Mouse (Mus musculus) left cerebral cortex, postnatal 36 days (tissue): Measurements from ENCODE around the gene Fer. TPM values are rescaled to one million over a fixed set of nuclear protein-coding genes. Genes with fewer than 3 reads are reported as not detected.

ENCODE experiments used
- DNase-seq, 2 experiments: peaks; one replicate each; pipeline ENCODE4 v3.0.0; 2021 to 2022; ENCODE audit warnings: low spot score in 2 of 2, mixed read lengths in 1 of 2
- intact Hi-C: fragments of 180-260 bp; cut with DNase I; formaldehyde crosslinking; loops from one replicate; pipeline ENCODE4 v1.15.1; 2025
- total RNA-seq, 2 experiments: library from RNA; stranded (reverse); gene quantifications; 2 replicates each; pipeline ENCODE4 v1.2.3; 2021

The Fer gene
- total RNA-seq, 2 experiments from 2014 or later: 28.5 to 30.6 TPM

DNA sequence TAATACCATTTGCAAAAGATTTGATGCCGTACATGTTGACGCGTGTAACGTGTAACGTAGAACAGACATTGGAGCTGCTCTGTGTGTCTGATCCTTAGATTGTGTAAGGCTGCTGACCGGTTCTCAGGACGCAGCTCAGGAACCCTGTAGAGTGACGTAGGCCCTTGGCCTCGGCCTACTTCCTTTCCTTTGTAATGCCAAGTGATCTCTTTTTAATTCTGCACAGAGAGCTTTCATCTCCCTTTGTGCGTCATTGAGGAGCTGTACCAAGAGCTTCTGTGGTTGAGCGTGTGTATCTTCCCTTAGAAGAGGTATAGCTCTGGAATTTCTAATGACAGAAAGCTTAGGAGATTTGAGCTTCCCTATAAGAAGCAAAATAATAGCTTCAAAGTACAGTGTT lies 190.8 kb downstream of the Fer start:
- intact Hi-C loops: no loop called here
- no peak for DNase-seq

DNA sequence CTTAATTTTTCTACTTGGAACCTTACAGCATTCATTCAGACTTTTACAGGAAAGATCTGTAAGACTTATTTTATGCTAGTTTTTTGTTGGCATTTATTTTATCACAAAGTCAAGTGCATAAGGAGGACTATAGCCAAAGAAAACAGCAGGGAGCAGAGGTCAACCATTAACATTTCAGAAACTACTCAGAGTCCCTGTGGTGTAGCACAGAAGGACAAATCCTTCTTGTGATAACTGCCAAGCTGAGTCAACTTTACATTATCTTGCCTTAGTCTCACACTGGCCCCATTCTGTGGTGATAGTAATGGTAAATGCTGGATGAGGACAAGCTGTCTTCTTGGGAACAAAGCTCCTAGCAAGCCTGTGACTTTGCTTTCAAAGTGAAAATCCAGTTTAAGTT lies 197.7 kb downstream of the Fer start:
- no peak for DNase-seq
- intact Hi-C loops: no loop called here

DNA sequence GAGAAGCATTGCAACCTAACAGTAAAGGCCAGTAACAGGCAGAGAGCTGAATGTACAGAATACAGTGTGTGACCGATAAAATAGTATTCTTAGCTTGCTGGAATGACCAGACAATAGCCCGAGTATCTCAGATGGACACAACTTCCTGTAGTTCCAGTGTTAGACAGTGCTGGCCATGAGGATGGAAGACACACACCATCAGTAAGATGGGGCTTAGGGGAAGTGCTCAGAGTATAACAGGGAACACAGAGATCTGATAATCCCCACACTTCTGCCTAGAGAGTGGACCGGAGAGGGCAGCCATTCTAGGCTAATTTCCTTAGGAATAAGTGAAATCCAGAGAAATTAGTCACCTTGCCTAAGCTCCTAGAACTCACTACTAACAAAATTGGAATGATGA lies 202.4 kb downstream of the Fer start:
- intact Hi-C loops: no loop called here
- no peak for DNase-seq

DNA sequence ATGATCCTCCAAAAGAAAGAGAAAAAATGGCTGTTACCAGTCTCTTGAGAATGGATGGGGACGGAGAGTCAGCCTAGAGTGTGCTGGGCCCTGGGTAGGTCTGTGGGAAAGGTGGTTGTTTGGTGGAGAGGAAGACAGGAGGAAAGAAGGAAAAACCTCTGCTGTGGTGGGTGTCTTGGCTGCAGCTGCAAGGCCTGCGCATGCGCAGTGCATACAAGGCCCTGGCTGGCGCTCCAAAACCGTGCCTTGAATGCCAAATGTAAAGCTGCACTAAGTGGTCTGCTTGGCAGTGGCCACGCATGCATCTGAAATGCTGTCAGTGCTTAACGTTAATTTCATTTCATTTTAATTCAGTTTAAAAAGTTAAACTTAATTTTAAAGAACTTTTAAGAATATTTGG lies 214.5 kb downstream of the Fer start:
- no peak for DNase-seq
- intact Hi-C loops: no loop called here

DNA sequence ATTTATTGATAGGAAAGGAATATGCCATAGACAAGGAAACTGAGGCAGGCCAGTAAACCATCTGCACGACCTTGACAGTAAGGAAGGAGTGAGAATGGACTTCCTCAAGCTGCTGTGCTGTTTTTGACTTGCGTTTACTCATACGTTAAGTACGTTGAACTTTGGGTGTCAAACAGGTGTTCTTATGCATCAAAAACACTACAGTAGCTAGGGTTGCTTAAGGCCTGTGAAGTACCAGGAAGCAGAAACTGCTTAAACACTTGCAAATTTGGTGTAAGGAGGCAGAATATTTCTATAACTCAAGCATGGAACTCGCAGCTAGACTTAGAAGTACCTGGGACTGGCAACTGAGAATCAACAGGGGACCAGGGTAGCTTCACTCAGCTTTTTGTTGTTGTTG lies 221.9 kb downstream of the Fer start:
- intact Hi-C loops: no loop called here
- DNase-seq: no peak

DNA sequence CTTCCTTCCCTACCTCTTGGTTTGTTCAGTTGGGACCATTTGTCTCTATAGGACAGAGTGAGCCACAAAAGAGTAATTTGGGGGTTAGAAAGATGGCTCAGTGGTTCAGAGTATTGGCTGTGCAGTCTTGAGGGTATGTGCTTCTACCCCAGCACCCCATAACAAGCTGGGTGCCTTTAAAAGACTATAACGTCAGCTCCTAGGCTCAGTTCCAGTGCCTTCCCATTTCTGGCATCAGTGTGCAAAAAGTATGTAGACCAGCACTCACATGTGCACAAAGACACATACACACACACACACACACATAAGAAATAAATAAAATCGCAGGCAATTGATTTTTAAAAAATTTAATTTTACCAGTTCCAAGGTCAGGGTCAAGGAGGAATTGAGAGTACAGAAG lies 222.6 kb downstream of the Fer start:
- no peak for DNase-seq
- intact Hi-C loops: no loop called here

DNA sequence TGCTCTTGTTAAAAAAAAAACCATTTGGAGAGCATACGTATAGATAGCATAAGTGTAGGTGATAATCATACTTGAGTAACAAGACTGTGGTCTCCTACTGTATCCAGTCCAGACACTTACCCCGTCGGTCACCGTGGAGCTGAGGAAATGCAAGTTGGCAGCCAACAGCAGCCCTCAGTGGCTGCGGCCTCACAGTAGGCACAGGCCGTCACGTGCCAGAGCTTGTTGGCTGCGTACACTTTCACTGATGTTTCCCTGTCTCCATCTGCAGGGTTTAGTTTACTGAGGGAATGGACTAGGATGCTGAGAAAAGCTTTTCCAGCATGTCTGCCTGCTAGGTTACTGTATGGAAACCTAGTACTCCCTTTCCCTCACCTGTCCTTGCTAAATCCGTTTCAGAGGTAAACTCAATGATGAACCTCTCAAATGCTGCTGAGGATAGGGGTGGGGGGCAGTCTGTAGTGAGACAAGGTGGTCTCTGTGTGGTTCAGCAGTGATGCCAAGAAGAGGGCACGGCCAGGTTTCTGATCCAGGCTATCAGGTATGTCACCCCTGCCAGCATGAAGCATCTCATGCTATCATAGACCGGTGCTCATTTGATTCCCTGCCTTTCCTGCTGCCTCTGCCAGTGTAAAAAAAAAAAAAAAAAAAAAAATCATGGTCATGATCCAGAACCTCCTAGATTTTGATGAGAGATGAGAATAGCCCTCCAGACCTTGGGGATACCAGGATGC lies 224.2 kb downstream of the Fer start:
- no peak for DNase-seq
- intact Hi-C loops: no loop called here

DNA sequence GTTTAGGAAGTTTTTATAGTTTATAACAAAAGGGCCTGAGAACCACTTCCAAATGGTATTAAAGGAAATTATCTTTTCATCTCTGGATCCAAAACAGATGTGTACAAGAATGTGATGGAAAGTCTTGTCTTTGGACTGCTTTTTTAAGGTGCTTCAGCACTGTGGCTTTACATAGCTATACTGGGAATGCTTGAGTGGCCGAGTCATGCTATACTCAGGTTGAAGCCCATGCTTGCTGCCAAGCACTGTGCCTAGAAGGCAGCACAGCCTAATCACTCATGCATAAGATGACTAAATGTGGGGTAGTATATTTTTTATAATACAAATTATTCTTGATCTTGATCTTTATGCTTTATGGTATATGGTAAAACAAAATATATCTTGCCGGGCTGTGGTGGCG lies 225.0 kb downstream of the Fer start:
- intact Hi-C loops: no loop called here

DNA sequence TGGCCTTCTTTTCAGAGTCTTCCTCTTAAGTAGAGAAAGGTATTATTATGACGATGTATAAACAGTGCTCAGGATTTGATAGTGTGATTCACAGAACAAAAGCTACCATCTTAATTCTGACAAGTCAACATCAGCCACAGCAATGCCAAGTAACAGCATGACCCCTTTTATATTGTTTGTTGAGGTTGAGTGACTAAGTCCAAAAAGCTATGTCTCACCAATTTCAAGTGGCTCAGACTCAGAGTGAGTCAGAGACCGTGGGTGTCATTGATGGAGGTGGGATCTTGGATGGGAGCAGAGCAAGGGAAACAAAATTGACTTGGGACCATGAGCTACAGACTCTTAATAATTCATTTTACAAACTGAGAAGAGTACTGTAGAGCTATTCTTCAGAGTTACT lies 230.9 kb downstream of the Fer start:
- DNase-seq: no peak
- intact Hi-C loops: no loop called here

More for the DNA sequence above, 225.0 kb downstream of the Fer start:
- no peak for DNase-seq

DNA sequence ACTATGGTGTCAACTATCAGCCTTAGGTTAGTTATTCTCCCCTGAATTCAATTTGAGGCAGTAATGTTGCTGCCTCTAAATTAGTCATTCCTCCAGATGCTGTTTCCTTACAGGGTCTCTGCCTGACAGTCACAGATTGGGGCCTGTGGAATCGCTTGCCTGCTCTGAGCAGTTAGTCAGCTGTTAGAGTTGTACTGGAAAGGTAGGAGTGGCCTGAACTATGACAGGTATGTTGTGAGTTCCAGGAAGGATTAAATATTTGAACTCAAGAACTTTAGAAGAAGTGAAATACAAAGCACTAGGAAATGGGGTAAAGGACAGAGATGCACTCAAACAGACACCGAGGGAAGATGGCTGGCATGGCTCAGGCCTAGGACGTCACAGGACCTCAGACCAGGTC lies 233.9 kb downstream of the Fer start:
- DNase-seq: no peak
- intact Hi-C loops: no loop called here

DNA sequence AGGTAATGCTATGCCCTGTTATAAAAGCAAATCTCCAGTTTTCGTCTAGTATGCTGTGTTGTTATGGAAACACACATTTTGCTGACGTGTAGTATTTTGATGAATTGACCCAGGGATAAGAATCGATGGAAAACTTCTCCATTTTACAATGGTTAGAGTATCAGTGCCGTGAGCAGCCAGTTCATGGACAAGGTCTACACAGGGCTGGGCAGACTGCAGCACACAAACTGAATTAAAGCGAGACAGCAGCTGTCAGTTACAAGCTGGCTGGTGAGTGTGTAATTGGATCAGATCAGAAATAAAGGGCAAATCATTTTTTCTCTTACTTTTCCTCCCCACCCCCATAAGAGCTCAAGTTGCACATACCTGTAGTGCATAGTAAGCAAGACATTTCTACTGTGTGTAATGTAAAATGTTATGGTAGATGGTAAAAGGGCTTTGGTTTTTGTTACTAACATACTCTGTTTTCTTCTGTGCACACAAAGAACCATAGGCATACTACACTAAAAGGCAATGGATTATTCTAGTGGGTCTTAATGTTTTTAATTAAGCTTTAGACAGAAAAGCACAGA lies 235.0 kb downstream of the Fer start:
- intact Hi-C loops: no loop called here
- no peak for DNase-seq

DNA sequence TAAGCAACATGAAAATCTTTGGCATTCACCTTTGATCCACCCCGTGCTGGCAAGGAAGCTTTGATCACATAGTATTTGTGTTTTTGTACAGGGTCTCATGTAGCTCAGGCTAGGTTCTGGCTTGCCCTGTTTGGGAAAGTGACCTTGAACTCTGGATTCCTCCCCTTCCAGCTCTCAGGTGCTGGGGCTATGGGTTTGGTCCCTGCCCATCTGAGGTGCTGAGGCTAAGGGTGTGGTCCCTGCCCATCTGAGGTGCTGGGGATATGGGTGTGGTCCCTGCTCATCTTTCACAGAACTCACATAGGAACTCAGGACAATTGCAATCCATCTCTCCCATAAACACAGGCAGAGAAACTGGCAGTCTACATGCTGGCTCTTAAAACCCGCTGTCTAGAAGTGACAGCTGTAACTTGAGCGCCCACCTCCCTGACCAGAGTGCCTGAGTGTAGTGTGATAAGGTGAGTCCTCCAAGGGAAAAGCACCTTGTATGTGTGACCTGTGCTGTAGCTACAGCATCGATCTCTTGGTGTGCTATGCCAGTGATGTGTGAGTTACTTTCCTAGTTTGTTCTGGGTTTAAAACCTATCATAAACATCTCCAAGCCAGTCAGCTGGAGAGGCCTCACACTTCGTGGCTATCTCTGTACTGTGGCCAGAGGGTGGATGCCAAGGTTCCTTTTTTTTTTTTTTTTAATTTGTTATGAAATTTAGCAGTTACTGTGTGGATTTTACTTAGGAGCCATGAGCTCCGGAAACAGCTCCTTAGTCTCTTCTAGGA lies 236.7 kb downstream of the Fer start:
- intact Hi-C loops: no loop called here
- DNase-seq: no peak

DNA sequence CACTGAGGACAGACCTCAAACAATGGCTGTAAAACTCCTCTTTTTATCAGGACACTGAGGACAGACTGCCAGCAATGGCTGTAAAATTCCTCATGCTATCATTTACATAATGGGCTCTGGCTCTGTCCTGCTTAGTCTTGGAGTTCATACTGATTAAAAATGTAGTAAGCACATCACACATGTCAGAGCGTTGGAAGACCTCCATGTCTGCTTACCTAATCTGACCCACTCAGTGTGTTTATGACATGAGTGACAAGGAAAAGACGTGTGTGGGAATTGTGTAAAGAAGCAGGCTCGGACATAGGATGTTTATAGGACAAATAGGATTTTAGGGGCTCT lies 237.3 kb downstream of the Fer start:
- intact Hi-C loops: no loop called here
- no peak for DNase-seq

DNA sequence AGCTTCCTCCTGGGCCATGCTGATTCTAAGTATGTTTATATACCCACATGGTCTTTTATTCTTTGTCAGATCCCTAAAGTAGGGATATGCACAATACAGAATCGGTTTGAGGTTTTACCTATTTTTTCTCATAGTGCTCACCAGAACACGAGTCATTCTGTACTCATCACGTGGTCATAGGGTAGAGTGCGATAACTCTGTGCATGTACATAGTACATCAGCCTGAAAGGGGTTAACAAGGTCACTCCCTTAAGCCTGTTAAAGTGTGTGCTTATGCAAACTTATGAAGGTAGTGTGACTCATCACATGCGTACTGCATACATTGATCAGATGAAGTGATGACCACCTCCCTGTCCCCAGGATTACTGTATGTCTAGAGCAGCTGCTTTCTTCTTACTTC lies 245.9 kb downstream of the Fer start:
- intact Hi-C loops: no loop called here
- DNase-seq: no peak

DNA sequence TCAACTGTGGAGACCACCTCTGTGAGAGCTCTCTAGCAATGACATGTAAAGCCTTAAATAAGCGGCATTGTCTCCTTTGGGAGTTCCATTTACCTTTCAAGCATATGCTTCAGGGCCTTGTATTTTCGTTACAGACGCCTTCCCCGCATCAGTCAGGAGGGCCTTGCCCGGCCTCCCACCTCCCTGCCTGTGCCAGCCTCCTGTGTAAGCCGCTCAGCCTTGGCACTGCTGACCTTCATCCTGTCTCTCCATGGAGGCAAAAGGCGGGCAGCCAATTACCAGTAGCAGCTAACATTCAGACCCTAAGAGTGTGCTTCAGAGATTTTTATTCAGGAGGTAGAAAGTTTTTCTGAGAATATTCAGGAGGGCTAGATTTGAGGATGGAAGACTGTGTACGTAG lies 247.0 kb downstream of the Fer start:
- no peak for DNase-seq
- intact Hi-C loops: no loop called here

DNA sequence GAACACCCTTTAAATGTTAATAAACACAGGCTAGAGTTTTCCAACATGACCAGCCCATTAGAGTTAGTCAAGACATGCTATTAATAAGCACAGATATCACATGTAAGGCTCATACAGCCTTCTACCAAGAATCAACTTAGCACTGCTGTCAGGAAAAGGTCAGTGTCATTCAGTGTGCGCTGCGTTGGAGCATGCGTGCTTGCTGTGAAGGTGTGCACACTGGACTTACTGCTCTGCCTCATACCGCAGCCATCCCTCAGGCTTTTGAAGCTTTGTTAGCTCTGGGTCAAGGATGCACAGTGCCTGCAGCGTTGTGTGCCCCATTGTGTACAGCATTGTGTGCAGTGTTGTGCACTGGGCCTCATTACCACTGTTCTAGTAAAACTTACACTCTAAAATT lies 250.8 kb downstream of the Fer start:
- DNase-seq: no peak
- intact Hi-C loops: no loop called here

DNA sequence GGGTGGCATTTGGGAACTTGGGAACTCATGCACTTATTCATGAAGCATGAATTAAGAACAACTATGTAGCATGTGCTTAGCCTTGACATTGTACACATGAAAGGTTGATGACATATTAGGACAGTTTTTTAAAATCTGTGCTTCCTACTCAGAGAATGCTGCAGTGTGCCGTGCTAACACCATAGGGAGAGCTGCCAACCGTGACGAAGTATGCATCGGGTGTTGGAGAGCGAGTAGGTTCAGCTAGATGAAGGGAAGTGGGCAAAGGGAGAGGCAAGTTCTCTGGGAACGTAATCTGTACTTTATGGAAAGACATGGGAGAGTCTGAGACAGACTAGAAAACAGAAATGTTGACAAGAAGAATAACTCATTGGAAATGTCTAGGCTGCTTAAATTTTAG lies 253.9 kb downstream of the Fer start:
- no peak for DNase-seq
- intact Hi-C loops: no loop called here

DNA sequence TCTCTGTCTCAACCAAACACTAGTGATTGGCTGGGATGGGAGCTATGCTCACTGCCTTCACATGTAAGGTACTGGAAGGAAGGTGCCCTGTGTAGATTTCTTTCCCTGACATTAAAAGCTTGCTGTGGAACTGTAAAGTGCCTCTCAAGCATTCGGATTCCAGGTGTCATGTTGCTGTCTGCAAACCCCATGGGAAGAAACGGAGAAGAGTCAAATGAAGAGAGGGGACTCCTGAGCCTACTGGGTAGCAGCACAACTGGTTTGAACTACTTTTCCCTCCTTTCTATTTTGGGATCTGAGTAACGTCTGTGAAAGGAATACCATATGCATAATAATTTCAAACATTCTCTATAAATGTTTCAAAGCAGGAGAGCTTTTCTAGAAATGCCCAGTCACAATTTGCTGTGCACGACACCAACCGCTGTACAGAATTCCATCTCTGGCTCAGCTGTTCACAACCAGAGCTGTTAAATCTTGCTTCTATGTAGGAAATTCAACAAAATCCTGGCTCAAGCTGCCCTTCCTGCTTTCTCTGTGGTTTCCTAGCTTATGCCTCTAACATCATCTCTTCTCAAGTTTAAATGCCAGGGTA lies 256.9 kb downstream of the Fer start:
- DNase-seq: no peak
- intact Hi-C loops: no loop called here

DNA sequence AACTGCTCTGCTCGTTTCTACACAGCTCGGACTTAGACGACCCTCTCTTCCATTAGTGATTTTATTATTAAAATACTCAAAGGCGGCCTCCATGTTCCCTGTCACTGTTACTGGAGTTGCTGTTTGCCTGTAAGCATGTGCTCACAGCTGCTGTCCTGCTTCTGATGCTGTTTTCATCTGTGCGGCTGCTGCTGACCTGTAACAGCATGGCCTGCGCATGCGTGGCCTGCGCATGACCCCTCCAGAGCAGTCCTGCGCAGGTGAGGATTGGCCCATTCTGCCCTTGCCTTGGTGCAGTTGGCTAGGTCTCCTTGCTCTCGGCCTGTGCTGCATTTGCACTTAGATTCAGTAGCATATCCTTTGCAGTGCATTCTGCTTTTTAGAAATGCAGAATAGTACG lies 259.7 kb downstream of the Fer start:
- intact Hi-C loops: no loop called here
- DNase-seq: no peak

DNA sequence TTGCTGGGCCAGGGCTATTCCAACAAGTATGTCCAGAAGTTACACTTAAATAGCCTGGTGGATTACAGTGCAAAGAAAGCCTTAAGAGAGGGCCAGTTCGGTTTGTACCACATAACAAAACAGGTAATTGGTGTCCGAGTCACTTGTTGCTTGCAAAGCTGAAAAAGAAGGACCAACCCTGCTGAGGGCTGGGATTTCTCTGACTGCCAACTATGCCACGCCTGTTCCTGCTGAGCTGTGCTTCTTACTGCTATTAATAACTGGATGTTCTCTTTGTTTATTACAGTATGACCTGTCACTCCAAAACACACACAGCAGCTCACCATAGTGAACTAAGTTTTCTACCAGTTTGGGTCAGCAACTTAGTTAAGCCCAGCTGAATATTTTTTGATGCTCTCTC lies 260.9 kb downstream of the Fer start:
- intact Hi-C loops: no loop called here

DNA sequence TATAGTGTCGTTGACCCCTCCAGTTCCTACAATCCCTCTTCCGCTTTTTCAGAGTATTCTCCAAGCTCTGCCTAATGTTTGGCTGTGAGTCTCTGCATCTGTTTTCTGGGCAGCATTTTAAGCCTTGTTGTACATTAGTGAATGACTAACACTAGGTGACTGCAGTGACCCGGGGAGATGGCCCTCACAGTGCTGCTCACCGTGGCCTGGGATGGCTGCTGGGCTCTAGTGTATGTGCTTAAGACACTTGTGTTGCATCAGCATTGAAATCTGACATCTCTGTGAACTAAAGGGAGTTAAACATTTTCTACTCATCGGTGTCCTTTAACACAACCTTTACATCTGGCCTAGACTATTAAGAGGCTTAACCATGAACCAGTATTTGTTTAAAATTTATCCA lies 264.0 kb downstream of the Fer start:
- intact Hi-C loops: no loop called here
- DNase-seq: no peak

More for the DNA sequence above, 260.9 kb downstream of the Fer start:
- no peak for DNase-seq
